Mouse (Mus musculus) brain, embryonic 14.5 days (tissue): ENCODE measurements around the gene Mbd4. TPM values are rescaled to one million over a fixed set of nuclear protein-coding genes. Genes with fewer than 3 reads are reported as not detected.

ENCODE experiments used
- DNase-seq: peaks from one replicate; pipeline ENCODE4 v3.0.0-alpha.2; 2011; ENCODE audit warnings: low read depth
- CTCF ChIP-seq: fragments of 200-500 bp; IDR thresholded peaks from 2 replicates; pipeline ENCODE4 v1.5.1; 2012; ENCODE audit warnings: inconsistent platforms, mild to moderate bottlenecking, moderate library complexity, borderline replicate concordance; ENCODE audit not compliant: insufficient read depth, insufficient read length; ENCODE audit errors: extremely low read depth
- POLR2A ChIP-seq: fragments of 200-500 bp; IDR thresholded peaks from 2 replicates; pipeline ENCODE4 v1.6.1; 2012; ENCODE audit warnings: mild to moderate bottlenecking, inconsistent platforms, borderline replicate concordance; ENCODE audit not compliant: poor library complexity, insufficient read depth, insufficient read length, severe bottlenecking; ENCODE audit errors: extremely low read depth
- polyA plus RNA-seq: library from polyadenylated mRNA; depleted of rRNA; stranded (reverse); fragments of >200 nt; gene quantifications from 2 replicates; pipeline ENCODE4 v1.2.3, GENCODE M21; 2012

The Mbd4 gene
- polyA plus RNA-seq, 1 experiment, result 10.2 TPM

DNA sequence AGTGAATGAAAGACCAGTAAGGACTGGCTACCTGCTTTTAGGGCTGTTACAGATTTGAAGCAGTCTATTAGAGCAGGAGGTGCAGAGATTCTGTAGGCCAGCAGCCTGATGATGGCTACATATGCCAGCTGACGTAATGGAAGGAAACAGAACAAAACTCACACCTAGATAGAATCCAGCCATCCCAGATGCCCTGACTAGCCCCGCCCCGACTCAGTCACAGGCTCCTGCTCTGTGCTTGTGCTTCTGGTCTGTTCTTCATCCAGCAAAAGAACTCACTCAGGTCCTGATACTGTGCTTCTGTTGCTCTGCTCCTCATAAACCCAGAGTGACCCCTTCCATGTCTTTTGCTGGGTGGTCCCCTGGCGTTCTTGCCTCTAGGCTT, 3.2 kb upstream of the Mbd4 start:
- DNase-seq, result no peak
- no peak for TF ChIP-seq POLR2A
- TF ChIP-seq CTCF, result no peak

DNA sequence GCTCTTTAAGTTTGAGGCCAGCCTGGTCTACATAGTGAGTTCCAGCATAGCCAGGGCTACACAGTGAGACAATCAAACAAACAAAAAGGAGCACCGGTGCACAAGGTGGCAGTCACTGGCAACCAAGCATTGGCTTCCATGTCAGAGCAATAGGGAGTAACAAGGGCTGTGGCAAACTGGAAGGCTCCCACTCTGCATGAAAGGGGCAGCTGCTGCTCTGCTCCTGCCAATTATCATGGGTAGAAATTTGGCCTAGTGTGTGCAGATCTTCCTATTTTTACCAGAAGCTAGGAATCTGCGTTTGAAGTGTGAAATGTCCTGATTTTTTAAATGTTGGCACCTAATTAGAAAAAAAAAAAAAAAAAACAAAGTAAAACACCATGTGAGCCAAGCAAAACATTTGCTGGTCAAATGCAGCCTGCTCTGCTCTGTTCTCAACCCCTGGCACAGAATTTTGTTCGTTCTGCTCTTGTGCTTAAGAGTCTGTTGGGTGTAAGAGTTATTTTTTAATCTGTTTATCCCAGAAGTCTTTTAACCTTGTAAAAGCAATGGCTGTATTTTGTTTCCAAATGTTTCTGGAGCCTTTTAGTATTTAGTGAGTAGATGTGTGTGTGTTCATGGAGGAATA, 2.7 kb upstream of the Mbd4 start:
- TF ChIP-seq CTCF (no peak), POLR2A (no peak)
- DNase-seq, result peak; percentile 31

DNA sequence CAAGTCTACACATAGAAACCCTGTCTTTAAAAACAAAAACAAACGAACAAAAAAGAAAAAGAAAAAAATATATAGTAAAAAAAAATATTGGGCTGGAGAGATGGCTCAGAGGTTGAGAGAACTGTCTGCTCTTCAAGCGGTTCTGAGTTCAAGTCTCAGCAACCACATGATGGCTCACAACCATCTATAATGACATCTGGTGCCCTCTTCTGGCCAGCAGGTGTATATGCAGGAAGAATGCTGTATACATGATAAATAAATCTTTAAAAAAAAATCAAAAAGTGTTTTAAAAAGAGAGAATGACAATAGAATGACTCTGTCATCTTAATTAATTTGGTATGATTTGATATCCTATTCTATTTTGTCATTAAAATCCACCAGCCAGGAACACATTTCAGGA, 1.3 kb upstream of the Mbd4 start:
- TF ChIP-seq POLR2A (no peak), CTCF (peak; percentile 15; the same call in 1 of the 2 replicates)
- no peak for DNase-seq

DNA sequence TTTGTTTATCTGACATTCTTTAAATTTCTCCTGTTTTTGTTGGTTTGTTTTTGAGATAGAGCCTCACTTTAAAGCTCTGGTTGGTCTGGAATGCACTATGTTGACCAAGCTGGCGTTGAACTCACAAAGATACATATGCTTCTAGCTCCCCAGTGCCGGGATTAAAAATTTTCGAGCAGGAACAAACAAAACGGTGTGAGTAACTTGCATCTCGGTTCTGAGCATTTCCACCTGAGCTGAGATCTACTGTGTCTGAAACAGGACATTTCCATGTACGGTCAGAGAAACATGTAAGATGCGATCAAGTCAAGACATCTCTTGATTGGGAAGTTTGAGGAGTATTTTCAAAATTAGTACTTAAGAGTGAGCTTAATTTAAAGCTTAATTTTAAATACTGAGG, 814 bp upstream of the Mbd4 start:
- DNase-seq, result no peak
- no peak for TF ChIP-seq CTCF
- TF ChIP-seq POLR2A, result no peak

DNA sequence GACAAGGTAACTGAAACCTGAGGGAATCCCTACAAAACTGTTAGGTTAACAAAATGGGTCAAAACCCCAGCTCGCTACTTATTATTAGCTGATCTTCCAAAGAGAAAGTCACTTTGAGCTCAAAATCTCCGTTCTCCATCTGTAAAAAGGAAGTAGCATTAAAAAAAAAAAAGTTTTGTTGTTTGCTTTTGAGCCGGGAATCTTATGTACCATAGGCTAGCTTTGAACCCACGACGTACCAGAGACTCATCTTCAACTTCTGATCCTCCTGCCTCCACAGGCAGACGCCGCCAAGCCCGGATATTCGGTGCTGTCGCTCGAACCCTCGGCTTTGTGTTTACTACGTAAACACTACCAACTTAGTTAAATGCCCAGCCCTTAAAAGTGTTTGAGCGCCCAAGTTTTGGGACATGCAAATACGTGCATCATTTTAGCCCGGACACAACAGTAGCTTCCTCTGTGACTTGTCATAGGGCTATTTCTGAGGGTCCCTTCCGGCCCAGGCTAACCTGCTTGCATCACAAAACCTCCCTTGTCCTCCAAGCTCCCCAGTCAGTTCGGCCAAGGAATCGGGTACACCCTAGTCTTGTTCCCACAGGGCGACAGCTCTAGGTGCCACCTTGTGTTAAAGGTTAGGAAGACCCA, 603 bp downstream of the Mbd4 start:
- TF ChIP-seq CTCF (no peak), POLR2A (no peak)
- no peak for DNase-seq

DNA sequence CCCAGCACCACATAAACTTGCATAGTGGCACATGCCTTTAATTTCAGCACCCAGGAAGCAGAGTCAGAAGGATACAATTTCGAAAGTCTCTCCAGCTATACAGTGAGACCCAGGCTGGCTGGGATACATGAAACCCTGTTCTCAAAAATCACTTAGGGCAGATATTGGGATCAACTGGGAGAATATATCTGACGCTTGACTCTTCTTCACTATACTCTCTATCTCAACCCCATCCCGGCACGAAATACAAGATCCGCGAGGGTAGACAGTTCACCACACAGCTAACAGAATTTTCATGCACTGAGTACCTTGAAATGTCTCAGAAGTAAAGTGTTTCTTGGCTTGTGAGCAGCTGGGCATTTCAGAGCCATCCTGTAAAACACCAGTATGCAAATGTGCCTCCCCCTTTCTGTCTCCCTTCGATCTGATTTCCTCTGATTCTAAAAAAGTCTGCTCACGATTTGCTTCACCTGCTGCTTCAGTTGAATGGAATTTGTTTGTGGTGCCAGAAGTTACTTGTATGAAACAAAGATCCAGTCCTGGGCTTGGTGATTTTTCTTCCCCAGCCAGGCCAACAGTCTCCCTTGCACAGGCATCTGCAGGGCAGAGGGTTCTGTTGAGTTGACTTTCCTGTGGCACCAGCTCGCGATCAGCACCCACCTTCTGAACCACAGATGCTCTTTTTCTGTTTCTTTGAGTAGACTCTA, 4.4 kb downstream of the Mbd4 start:
- TF ChIP-seq CTCF, result no peak
- no peak for DNase-seq

DNA sequence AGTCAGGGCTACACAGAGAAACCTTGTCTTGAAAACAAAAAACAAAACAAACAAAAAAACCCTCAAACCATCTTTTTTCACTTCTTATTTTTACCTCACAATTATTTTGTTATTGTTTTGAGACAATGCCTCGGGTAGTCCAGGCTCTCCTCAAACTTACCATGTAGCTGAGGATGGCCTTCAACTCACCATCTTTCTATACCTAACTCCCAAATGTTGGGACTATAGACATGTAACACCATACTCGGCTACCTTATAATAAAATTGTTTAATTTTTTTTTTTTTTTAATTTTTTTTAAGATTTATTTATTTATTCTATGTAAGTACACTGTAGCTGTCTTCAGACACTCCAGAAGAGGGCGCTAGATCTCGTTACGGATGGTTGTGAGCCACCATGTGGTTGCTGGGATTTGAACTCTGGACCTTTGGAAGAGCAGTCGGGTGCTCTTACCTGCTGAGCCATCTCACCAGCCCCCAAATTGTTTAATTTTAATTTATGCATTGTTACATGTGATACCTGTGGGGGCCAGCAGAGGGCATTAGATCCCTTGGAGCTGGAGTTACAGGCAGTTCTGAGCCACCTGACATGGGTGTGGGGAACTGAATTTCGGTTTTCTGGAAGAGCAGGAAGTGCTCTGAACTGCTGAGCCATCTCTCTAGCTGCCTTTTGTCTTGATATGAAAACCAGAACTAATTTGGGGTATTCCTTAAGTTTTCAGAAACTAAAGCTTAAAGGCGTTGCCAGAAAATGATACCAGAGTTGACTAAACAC, 6.3 kb downstream of the Mbd4 start:
- peak; percentile 62 for DNase-seq
- TF ChIP-seq POLR2A (no peak), CTCF (peak; percentile 56; the same call in 1 of the 2 replicates)

DNA sequence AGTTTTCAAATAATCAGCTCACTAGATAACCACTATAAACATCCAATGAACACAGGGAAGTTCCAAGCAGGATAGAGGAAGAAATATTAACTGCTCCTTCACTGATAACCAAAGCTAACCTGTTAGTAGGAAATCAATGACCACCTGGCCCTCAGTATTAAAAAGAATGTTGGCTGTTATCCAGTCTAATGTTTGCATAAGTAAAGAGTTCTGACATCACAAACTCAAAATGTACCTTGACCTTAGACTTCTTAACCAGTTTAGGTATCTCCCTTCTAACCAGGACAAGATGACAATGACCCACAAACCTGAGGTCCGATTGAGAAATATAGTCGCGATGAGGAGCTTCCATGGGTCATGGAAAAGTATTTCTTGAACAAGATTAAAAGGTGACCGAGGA, 8.2 kb downstream of the Mbd4 start:
- no peak for TF ChIP-seq CTCF
- TF ChIP-seq POLR2A, result no peak
- no peak for DNase-seq

DNA sequence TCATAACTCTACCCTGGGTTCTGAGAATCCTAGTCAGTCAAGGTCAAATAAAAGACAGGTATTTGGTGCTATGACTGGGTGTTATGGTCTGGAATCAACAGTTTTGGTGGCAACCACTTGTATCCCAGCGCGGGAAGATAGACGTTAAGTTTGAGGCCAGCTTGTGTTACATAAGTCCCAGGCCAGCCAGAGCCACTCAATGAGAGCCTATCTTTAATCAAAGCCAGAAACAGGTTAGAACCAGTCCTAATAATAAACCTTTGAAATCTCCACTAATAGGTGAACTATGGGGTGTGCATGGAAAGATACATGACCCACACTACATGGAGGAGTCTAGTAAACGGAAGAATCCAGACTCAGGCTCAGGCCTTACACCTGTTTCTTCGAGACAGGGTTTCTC, 14.4 kb downstream of the Mbd4 start:
- peak; percentile 8 for DNase-seq
- TF ChIP-seq POLR2A (no peak), CTCF (no peak)

DNA sequence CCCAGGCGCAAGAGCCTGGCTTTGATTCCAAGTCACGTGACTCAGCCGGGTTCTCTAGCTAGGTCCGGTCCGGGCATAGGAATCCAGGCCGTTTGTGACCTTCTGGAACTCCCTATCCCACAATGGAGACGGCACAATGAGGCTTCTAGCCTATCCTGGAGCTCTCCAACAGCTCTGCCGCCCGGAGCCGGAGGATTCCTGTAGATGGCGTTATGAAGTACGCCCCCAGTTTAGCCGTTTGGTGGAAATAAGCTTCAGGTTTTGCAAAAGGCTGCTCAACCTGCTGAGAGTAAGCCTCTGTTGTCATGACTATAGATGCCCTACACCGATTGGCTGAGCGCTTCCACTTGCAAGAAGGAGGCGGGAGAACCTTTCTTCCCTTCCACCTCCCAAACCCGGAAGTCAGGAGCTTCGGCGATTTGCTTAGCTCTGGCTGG, 15.0 kb downstream of the Mbd4 start, which contains the start of gene Efcab12:
Efcab12 (minus strand) TSS at position 252 of the 437 bp plus-strand sequence.
- peak; percentile 96 for DNase-seq
- TF ChIP-seq CTCF, result no peak
- TF ChIP-seq POLR2A, result no peak

DNA sequence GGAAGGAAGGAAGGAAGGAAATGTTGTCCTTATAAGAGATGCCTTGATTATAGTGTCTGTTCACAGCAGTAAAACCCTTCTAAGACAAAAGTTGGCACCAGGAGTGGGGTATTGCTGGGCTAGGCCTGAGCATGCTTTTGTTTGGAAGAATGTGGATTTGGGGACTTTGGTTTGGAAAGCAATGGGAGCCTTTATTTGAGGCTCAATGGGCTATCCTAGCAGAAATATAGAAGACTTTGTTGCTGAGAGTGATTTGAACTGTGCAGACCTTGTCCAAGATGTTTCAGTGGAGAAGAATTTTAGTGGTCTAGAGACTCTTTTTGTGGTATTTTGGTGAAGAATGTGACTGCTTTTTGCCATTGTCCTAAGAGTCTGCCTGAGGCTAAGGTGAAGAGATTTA, 19.3 kb downstream of the Mbd4 start:
- TF ChIP-seq CTCF (no peak), POLR2A (no peak)
- DNase-seq, result no peak
